Mouse (Mus musculus): ENCODE measurements around the gene Fcrlb.

GRCm38 (mm10) chr1:170861671-170862434 is 50.9 kb downstream of the Fcrlb start:
- TF ChIP-seq CTCF (IDR thresholded peaks at IDR 0.05; ENCODE audit: low read depth): no peak
- no peak for TF ChIP-seq EP300 (IDR thresholded peaks at IDR 0.05; ENCODE audit: low read depth)

All from heart, postnatal 0 days (tissue).